Mouse (Mus musculus) c-Kit-negative CD71-positive TER-119-positive erythroid progenitor cells, embryonic 14.5 days (primary cell): ENCODE results near the gene 6030468B19Rik.
A peak's percentile ranks its signal among the peaks of the same experiment; 100 is the strongest.

ENCODE experiments used
- DNase-seq: peaks from one replicate; pipeline ENCODE4 v3.0.0-alpha.2; 2013; ENCODE audit warnings: low read depth, low spot score

The 6030468B19Rik gene

DNA sequence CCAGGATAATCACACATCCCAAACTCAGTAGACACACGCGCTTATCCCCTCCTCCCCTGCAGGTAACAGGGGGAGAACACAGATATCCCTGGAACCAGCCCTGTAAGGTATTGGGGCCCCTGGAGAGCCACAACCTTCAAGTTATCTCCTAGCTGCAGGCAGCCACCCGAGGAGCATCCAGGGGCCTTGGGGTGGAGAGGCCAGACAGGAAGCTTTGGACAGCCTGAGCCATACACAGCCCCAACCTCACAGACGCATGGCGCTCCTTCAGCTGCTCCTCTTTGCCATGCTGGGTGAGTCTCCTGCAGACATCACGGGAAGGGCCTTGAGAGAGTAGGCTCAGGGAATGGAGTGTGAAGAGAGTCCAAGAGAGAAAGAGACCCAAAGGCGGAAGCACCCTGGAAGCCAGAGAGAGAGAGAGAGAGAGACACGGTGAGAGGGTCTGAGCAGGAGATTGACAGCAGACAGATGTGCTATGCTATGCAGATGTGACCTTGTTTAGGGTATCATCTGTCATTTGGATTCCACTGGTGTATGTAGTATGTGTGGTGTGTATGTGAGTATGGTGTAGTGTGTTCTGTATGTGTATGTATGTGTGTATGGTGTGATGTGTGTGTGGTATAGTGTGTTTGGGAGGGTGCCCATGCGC, at the start of gene 6030468B19Rik:
6030468B19Rik (plus strand) TSS at position 150 of the 649 bp plus-strand sequence.
- DNase-seq: peak; percentile 84

GRCm38 (mm10) chr11:117748628-117749027, 48.8 kb upstream of the 6030468B19Rik start:
- no peak for DNase-seq

GRCm38 (mm10) chr11:117749414-117749813, 48.0 kb upstream of the 6030468B19Rik start:
- DNase-seq: no peak

- DNase-seq: no peak
Observed at GRCm38 (mm10) chr11:117751544-117751943, 45.9 kb upstream of the 6030468B19Rik start.

DNA sequence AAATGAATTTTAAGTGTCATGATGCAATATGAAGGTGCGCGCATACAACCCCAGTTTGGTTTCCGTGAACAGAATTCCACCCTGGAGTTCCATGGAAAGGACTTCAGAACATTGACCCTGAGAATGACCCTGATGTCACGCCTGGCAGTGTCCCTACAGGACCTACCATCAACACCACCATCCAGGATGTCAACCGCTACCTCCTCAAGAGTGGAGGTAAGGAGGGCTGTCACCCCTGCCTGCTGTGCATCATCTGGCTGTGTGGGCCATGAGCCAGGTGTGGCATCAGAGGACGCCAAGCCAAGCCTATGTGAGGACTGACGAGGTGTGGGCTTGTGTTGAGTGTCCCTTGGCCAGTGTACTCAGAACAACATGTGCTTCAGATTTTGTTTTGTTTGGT, 41.6 kb upstream of the 6030468B19Rik start:
- no peak for DNase-seq

GRCm38 (mm10) chr11:117759267-117759666, 38.2 kb upstream of the 6030468B19Rik start:
- no peak for DNase-seq

GRCm38 (mm10) chr11:117760374-117761119, 36.9 kb upstream of the 6030468B19Rik start:
- DNase-seq: no peak

DNA sequence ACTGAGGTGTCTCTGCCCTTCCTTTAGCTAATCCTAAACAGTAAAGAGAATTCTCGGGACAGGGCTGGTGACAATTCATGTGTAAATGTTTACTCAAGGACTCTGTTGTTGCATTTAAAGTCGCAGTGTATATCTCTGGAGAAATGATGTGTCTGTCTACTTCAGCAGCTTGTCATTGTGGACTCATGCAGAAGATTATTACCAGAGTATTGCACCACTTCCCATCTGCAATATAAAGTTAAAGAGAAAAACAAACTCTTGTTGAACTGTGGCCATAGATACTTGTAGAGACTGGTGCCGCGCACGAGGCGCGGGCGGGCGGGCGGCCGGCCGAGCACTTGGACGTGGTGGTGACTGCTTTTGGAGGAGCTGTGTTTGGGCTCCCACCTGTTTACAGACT, 35.7 kb upstream of the 6030468B19Rik start:
- no peak for DNase-seq

- DNase-seq: no peak
Observed at GRCm38 (mm10) chr11:117762246-117762645, 35.2 kb upstream of the 6030468B19Rik start.

GRCm38 (mm10) chr11:117764319-117764718, 33.1 kb upstream of the 6030468B19Rik start:
- no peak for DNase-seq

DNA sequence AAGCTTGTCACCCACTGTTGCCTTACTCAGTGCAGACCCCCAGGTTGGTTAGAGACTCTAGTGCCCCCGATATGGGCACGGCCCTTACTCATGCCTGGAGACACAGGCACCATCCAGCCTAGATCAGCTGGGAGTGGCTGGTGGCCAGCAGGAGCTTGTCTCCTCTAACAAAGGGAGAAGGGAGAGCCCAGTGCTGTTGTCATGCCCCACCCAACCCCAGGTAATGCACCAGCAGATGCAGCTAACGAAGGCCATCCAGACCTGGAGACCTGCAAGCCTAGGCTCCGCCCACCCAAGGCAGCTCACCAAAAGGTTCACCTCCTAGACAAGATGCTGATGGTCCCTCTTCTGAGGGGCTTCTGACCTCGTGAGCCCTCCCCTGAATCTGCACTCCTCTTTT, 32.1 kb upstream of the 6030468B19Rik start:
- DNase-seq: no peak

- no peak for DNase-seq
Observed at GRCm38 (mm10) chr11:117766275-117766674, 31.2 kb upstream of the 6030468B19Rik start.

GRCm38 (mm10) chr11:117768725-117769682, 28.5 kb upstream of the 6030468B19Rik start:
- no peak for DNase-seq

GRCm38 (mm10) chr11:117769683-117770047, 27.8 kb upstream of the 6030468B19Rik start:
- no peak for DNase-seq

DNA sequence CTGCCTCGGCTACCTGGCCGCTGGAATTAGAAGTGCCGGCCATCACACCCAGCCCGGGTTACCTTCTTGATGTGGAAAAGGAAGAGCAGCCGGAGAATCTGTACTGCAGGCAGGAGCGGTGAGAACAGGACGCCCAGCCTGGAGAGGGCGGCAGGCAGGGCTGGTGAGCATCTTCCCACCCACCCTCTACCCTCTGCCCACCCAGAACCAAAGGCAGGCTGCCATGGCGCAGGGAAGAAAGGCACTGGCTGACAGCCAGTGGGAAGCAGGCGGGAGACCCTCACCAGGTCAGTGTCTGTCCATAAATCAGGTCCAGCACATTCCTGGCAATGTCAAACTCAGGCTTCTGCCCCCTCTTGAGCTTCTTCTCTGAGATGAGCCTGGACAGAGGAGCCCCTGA, 27.1 kb upstream of the 6030468B19Rik start:
- no peak for DNase-seq

GRCm38 (mm10) chr11:117772352-117772751, 25.1 kb upstream of the 6030468B19Rik start:
- no peak for DNase-seq

GRCm38 (mm10) chr11:117774925-117775324, 22.5 kb upstream of the 6030468B19Rik start:
- no peak for DNase-seq

- no peak for DNase-seq
Observed at GRCm38 (mm10) chr11:117775540-117775939, 21.9 kb upstream of the 6030468B19Rik start.

GRCm38 (mm10) chr11:117776085-117776792, 21.2 kb upstream of the 6030468B19Rik start:
- DNase-seq: no peak

DNA sequence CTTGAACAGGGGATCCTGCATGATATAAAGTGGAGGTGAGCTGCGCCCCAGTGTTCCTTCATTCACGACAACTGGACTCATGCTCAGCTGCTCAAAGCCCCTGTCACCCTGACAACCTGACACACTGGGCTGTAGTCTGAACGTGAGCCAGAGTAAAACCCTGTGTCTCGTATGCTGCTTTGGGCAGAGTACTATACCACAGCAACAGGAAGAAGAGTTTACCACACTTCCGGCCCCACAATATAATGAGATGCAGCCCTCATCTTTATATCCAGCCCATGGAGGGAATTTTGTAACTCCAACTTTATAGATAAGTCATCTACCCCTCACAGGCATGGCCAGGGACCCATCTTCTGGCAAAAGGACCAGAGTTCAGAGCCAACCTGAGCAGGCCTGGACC, 20.3 kb upstream of the 6030468B19Rik start:
- DNase-seq: no peak

- DNase-seq: no peak
Observed at GRCm38 (mm10) chr11:117778031-117778430, 19.4 kb upstream of the 6030468B19Rik start.
